Mouse (Mus musculus): ENCODE measurements around the gene Rbm44.

The Rbm44 gene

DNA sequence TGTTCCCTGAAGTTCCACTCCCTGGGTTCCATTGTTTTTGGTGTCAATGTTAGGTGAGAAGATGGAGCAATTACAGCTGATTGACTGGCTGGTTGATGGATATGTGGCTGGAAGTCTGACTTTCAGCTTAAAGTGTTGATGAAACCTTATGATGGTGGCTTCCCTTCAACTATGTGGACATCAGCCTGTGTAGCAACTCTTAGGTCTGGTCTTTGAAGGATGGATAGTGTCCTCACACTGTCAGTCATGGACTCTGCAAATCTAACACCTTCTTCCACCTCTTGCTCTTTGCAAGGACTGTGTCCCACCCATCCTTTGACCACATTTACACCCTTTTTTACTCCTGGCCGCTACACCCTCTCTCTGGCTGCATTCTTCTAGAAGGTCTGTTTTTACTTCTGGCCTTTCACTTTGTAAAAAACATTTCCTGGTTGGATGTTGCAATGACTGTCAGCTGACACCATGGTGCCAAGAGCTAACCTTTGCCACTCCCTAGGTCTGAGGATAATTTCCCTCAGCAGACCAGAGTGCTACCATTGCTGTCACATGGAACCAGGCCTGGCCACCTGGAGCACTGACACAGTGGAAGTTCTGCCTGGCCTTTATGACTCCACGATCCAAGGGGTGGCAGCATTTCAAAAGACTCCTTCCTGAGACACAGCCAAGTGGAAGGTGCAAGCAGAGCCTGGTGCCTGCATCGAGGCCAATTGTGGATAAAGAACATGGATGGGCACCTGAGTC, 62.6 kb downstream of the Rbm44 start:
- DNase-seq (ENCODE audit: extremely low read depth, low read depth, low spot score) = no peak

DNA sequence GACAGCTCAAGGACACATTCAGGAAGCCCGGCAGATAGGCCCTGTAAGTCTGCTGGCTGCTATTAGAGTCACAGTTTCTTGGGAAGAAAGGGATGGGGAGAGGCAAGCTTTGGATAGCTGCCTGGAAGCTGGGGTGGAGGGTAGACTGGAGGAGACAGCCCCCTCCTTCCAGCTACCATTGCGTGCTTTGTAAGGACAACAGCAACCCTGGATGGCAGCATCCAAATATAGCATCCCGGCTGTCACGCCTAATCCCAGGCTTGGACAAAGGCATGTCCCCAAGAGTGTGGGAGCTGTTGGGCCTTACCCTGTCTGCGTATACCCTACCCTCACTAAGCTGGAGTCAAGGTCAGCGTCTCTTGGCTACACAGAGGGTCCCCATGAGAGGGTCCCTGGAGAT, 64.5 kb downstream of the Rbm44 start:
- no peak for DNase-seq (ENCODE audit: extremely low read depth, low read depth, low spot score)

DNA sequence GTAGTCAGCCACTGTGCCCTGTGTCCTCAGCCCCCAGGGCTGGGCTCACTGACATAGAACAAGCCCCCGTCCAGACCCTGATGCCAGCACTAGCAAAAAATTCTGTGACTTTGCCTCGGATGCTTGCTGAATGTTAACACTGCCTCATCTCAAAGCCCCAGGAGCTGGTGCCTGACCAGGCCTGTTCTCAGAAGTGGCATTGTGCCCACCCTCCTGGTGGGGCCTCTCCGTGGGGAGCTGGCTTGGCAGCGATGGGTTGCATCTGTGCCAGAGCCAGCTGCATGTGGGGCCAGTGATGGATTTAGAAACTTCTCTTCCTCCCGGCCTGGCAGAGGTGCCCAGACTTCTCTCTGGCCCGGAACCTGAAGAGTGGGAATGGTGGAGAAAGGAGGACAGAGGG, 64.9 kb downstream of the Rbm44 start:
- DNase-seq (ENCODE audit: extremely low read depth, low read depth, low spot score) = no peak

DNA sequence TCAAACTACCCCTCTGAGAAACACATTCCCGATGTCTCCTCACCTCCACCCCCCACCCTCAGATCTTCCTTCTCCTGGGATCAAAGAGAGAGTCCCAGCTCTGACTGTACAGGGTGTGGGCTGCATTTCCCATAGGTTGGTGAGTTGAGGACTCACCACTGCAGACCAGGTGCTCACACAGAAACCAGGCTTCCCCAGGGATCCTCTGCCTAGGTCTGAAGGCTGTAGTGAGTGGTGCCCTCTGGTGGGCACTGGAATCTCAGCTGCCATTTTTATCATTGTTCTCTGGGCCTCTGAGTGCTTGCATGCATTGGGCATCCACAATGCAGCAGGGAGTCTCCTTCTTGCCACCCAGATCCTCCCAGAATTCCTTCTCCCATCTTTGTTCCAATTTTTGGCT, 66.2 kb downstream of the Rbm44 start:
- no peak for DNase-seq (ENCODE audit: extremely low read depth, low read depth, low spot score)

DNA sequence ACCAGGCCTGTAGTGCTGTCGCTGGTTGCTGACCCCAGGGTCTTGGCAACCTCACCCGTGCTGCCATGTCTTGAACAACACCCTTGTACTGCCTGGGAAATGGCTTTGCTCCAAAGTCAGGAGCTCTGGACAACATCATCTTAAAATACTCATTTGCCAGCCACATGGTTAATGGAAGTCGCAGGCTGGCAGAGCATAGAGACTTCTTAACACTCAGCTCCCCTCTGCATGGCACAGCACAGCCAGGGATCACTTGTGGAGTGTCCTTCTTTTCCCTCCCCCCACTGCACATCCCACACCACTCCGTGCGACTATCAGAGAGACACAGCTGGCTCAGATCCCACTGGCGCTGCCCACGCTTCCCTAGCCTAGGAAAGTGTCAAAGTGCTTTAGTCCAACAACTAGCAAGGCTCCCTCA, 66.7 kb downstream of the Rbm44 start:
- no peak for DNase-seq (ENCODE audit: extremely low read depth, low read depth, low spot score)

DNA sequence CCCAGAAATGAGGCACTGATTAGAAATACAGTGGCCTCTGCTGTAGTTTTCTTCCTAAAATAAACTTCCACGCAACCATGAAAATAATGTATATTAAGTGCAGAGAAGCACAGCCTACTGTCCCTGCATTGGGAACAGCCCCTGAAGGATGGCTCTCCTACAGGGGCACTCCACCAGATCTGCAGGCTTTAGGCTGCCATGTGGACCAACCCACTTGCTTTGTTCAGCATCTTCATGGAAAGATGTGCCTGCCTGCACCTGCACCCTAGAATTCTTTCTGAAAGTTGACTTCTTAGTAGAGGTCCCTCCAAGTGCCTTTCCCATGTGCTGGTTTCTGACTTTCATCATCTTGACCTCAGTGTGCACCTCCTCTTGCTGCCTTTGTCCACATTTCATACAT, 70.4 kb downstream of the Rbm44 start:
- DNase-seq (ENCODE audit: extremely low read depth, low read depth, low spot score) = no peak

DNA sequence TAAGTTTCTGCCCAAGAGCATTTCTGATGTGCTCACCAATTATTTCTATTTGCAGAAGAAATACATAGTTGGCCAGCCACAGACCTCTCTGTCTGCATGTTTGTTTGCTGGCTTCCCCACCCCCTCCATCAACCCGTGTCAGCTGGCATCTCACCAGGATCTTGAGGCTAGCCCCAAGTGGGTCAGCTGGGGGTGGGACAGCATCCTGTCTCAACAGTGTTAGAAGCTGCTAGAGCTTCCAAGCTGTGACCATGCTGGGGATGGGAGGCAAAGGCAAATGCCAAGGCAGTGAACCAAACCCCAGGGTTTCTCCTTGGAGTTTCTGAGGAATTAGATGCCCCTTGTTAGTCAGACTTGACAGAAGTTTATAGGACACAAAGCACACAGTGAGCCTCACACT, 71.1 kb downstream of the Rbm44 start:
- no peak for DNase-seq (ENCODE audit: extremely low read depth, low read depth, low spot score)

DNA sequence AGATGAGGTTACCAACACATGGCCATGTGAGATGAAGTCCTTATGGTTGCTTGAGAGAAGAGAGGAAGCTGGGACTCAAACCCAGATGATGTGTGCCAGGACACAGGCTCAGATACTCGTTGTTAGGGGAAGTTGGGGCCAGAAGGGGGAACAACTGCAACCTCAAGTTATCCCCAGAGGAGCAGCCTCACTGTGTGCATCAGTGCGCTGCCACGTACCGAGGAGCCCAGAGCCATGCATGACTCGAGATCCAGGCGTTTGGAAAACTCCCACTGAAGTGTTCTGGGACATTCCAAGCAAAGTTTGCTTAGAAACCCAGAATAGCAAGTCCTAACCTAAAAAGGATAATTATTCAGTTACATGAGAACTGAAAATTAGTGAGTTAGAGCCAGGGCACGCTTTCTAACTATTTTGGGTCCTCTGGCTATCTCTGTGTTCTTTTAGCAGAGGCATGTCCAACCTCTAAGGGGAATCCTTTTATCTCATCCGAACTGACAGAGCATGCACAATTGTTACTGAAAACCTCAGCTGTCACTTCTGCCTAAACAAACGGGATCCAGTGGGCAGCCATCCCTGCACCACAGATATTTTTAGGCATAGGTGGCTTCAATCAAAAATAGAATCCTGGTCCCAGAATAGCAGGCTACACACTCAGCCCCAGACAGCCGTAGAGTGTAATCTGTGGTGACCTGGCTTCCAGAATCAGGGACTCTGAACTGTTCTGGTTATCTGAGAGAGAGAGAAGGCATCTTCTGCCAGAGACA, 71.8 kb downstream of the Rbm44 start:
- no peak for DNase-seq (ENCODE audit: extremely low read depth, low read depth, low spot score)

DNA sequence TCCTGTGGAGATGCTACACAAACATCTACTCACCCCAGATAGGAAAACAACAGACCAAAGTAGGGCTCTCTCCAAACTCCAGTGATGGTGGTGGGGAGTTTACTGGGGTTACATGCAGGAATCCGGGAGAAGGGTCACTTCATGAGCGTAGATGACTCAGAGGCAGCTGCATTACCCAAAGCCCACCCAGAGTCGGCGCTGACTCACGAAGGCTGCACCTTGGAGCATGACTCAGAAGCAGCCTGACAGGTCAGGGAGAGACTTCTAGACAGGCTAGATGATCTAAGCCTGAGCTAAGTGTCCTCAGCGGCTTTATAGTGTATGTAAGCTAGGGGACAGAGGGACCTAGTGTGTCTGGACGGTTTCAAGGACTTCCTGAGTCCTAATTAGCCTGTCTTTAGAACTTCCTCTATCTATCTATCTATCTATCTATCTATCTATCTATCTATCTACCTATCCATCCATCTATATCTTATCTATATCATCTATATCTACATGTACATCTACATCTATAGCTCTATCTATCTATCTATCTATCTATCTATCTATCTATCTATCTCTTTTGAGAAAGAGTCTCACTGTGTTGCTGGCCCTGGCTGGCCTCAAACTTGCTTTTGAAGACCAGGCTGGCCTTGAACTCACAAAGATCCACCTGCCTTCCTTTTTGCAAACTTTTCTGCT, 74.9 kb downstream of the Rbm44 start:
- no peak for DNase-seq (ENCODE audit: extremely low read depth, low read depth, low spot score)

DNA sequence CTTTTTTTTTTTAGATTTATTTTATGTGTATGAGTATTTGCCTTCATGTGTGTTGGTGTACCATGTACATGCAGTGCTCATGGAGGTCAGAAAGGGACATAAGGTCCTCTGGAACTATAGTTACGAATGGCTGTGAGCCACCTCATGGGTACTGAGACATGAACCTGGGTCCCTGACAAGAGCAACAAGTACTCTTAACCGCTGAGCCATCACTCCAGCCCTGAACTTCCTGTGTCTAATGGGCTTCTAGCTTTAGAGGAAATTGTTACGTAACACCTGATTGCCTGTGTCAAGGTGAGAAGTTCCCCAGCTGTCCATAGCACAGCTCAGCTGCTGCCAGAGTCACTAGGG, 75.4 kb downstream of the Rbm44 start:
- no peak for DNase-seq (ENCODE audit: extremely low read depth, low read depth, low spot score)
